Mouse (Mus musculus): ENCODE measurements around the gene Gm20814.
"Not testable (repeated sequence)": the region's sequence is repeated elsewhere in the genome, so short reads cannot be mapped to it uniquely, and the experiment has no call there.

Gene Gm20814

DNA sequence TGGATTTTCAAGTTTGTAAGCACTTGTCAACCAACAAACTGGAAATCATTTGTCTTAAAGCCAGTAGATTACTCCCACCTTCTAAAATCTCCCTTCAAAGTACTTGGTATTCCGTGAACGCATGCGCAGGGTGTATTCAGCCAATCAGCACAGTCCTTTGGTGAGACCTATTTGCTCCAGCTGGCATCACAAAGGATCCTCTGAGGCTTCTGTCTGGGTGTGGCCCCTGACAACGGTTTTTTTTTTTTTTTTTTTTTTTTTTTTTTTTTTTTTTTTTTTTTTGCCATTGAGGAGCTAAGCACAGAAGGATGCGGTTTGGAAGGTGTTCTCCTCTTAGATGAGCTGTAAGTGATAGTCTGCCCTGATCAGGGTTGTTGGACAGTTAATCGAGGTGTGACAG is at the start of gene Gm20814:
TSS of gene Gm20814 (plus strand) at position 301 of the 400 bp plus-strand sequence.
- not testable (repeated sequence) for DNase-seq
